Mouse (Mus musculus): ENCODE results near the gene Zdhhc5. TPM values are rescaled to one million over a fixed set of nuclear protein-coding genes. Genes with fewer than 3 reads are reported as not detected.
"Not testable (repeated sequence)": the region's sequence is repeated elsewhere in the genome, so short reads cannot be mapped to it uniquely, and the experiment has no call there.

Gene Zdhhc5
- total RNA-seq, 2 experiments from 2014 or later, result 32.6 to 42.7 TPM

- peak; percentile 43 for ATAC-seq (ENCODE audit: poor library complexity, severe bottlenecking)
Observed at GRCm38 (mm10) chr2:84735346-84735920, 20.5 kb upstream of the Zdhhc5 start.

DNA sequence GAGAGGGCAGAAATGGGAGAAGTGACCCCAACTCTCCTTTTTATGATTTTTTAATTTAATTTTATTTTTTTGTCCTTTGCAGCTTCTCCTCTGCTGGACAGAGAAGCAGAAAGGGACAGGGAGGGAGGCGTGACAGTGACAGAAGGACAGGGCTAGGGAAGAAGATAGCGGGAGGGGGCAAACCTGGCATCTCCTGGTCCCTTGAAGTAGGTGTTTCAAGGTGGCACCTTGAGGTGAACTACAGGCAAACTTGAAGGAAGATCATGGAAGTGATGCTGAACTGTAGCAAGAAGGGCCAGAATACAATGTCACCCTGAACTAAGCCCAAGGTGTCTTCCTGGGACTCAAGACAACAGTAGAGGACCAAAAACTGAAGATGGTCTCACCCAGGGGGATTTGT is 19.9 kb upstream of the Zdhhc5 start:
- ATAC-seq (ENCODE audit: poor library complexity, severe bottlenecking), result no peak

- no peak for ATAC-seq (ENCODE audit: poor library complexity, severe bottlenecking)
Observed at GRCm38 (mm10) chr2:84734351-84734864, 19.4 kb upstream of the Zdhhc5 start.

GRCm38 (mm10) chr2:84733579-84734300 is 18.8 kb upstream of the Zdhhc5 start, which contains the start of gene Ypel4:
Gene Ypel4, plus strand, starts transcription at chr2:84734058.
- peak; percentile 34 for ATAC-seq (ENCODE audit: poor library complexity, severe bottlenecking)

GRCm38 (mm10) chr2:84732394-84732793 is 17.4 kb upstream of the Zdhhc5 start:
- ATAC-seq (ENCODE audit: poor library complexity, severe bottlenecking), result no peak

DNA sequence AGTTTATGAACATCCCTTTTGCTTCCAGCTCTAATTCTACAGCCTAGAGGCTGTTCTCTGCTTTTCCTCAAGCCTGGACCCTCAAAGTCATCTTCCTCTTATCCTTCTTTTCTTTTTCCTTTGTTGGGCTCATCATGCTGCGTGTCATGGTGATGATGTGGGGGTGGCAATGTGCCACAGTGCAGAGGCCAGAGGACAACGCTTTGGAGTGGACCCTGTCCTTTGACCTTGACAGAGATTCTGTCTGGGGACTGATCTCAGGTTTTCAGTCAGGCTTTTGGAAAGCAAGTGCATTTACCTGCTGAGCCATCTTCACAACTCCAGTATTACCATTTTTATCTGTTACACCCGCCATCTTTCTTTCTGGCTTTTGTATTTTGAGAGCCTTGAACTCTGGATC is 16.2 kb upstream of the Zdhhc5 start:
- no peak for ATAC-seq (ENCODE audit: poor library complexity, severe bottlenecking)

DNA sequence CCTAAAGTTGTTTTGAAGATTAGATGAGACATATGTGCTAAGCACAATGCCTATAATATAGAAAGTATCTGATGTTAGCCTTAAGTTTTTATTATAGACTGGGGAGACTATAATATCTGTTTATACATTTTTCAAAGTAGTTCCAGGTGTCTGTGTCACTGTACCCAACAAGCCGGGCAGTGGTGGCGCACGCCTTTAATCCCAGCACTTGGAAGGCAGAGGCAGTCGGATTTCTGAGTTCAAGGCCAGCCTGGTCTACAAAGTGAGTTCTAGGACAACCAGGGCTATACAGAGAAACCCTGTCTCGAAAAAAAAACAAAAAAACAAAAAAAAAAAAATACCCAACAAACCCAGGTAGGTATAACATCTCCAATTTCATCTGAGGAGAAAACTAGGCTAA is 13.2 kb upstream of the Zdhhc5 start:
- not testable (repeated sequence) for ATAC-seq (ENCODE audit: poor library complexity, severe bottlenecking)

DNA sequence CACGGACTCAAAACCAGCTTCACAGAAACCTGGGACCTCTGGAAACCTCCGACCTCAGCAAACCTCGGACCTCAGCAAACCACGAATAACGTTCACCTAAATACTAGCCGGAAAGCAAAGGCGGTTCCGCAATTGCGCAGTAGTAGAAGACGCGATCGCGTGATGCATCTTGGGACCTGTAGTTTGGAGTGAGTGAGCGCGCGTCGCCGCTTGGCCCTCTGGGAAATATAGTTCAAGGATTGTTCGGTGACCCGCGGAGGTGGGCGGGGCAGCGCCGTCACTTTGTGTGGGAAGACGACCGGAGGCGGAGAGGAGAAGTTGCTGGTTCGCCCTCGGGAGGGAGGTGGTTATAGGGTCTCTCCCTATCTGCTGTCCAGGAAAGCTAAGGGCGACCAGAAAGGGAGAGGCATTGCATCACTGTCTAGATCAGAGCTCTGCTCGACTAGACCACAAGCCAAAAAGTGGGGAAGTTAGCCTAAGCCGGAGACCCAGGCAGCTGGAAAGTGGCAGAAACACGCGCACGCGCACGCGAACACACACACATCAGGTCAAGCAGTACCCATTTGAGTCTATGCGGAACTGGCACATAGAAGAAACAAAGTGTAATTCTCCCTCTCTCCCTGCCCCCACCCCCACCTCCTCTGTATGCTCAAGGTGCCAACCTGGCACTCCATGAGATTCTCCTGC is 12.3 kb upstream of the Zdhhc5 start, which contains the start of gene Clp1:
Clp1 (minus strand) TSS at position 179 of the 687 bp plus-strand sequence.
- peak; percentile 96 for ATAC-seq (ENCODE audit: poor library complexity, severe bottlenecking)

DNA sequence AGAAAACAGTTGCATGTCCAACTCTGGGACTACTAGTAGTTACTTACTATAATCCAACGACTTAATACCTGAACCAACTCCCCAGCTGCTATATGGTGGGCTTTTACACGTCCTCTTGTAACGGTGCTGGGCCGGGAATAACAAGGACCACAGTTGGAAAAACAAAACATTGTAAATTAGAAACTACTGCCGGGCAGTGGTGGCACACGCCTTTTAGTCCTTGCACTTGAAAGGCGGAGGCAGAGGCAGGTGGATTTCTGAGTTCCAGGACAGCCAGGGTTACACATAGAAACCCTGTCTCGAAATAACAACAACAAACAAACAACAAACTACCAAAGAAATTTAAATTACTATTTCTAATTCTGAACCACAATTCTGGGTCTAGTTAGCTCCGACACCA is 11.7 kb upstream of the Zdhhc5 start:
- ATAC-seq (ENCODE audit: poor library complexity, severe bottlenecking), result no peak

DNA sequence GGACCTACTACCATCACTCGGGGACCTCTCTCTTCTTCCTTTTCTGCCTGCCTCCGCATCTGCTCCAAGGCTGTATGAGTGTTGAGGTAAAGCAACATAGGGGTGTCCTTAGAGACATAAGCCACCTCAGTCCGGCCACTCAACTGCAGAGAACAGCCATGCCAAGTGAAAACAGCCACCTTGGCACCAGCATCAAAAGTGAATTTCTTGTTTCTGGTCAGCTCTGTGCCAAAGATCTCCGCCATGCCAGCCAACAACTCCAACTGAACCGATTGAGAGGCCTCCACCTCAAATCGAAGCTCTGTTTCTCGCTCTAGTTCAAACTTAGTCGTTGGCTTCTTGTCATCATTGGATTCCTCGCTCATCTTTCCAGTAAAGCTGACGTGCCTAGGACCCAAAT is 10.8 kb upstream of the Zdhhc5 start:
- ATAC-seq (ENCODE audit: poor library complexity, severe bottlenecking), result no peak

GRCm38 (mm10) chr2:84723856-84724255 is 8.9 kb upstream of the Zdhhc5 start:
- ATAC-seq (ENCODE audit: poor library complexity, severe bottlenecking), result no peak

- no peak for ATAC-seq (ENCODE audit: poor library complexity, severe bottlenecking)
Observed at GRCm38 (mm10) chr2:84721182-84721581, 6.2 kb upstream of the Zdhhc5 start.

GRCm38 (mm10) chr2:84720718-84721117 is 5.7 kb upstream of the Zdhhc5 start:
- ATAC-seq (ENCODE audit: poor library complexity, severe bottlenecking), result no peak

DNA sequence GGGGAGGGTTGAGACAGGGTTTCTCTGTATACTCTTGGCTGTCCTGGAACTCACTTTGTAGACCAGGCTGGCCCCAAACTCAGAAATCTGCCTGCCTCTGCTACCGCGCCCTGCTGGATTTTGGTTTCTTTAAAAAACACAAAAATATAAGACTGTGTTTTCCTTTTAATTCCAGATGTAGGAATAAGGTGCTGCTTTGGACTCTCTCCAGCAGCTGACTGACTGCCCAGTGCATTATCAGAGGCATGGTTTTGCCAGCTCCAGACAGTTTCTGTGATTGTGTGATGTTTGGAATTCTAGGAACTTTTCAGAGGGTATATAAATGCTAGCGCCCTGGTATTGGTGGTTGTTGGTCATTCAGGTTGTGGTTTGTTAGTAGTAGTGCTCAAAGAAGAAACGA is 2.4 kb upstream of the Zdhhc5 start:
- no peak for ATAC-seq (ENCODE audit: poor library complexity, severe bottlenecking)

DNA sequence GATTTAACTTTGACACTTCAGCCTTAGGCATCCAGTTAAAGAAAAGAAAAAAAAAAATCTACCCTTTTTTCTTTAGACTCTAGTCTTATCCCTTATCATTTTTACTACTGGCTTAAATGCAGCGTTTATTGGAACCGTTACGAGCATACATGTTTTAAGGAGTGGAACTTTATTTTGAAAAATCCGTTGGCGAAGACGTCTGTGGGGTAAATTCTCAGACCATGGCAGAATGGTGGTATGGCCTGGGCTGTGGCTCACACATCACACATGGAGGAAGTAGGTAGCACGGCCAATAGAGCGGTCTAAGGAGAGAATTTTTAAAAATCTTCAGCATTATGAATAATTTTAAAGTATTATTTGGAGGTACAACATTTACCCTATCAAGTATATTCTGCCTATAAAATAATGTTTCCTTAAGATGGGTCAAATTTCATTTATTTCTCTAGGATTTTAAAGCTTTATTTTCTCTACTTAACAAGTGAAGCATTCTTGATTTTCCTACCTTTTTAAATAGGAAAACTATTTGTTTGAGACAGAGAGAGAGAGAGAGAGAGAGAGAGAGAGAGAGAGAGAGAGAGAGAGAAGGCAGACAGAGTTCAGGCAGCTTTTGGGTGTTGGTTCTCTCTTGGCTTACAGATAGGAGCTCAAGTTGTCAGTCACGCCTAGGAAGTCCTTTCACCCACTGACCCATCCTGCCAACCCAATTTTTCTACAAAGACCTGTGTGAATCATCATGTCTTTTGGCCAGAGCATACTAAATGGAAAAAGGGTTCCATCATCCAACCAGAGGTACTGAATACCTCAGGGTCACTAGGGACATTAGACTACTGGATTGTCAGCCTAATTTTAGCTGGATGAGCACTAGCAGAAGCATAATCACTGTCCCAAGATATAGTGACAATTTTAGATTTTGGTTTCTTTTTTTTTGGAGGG is 1.7 kb upstream of the Zdhhc5 start:
- ATAC-seq (ENCODE audit: poor library complexity, severe bottlenecking), result no peak

- ATAC-seq (ENCODE audit: poor library complexity, severe bottlenecking), result peak; percentile 79
Observed at GRCm38 (mm10) chr2:84715562-84716361, 782 bp upstream of the Zdhhc5 start.

GRCm38 (mm10) chr2:84714422-84714810 is 564 bp downstream of the Zdhhc5 start:
- peak; percentile 0 for ATAC-seq (ENCODE audit: poor library complexity, severe bottlenecking)

DNA sequence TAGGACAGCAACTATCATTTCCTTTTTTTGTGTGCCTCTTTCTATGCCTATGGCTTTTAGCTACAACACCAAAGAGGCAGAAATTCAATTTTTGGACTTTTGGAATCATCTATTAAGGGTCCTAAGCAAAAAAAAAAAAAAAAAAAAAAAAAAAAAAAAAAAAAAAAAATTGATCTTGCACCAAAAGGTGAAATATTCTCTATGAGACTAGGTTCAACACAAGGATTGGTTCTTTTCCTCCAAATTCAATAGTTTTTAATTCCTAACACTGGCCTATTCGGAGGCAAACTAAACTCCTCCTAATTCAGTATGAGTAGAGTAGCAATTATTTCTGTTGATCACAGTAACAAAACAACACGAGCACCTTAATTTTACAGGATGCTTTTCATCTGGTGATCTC is 3.1 kb downstream of the Zdhhc5 start:
- no peak for ATAC-seq (ENCODE audit: poor library complexity, severe bottlenecking)

DNA sequence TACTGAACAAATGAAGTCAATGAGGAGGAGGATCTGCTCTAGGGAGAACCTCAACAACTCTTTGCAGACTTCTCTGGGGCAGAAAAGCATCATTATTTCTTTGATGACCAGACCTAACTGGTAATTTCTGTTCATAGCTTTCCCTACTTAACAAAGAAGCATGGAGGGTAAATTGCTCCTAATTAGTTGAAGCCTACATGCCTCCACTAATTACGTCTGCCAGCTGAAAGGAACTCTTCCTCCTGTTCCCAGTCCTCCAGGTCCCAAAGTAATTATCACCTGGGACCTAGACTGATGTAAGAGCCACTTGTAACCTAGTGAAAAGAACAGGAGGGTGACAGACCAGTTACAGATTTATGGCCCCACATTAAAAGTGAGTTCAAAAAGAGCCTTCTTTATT is 7.5 kb downstream of the Zdhhc5 start:
- ATAC-seq (ENCODE audit: poor library complexity, severe bottlenecking), result no peak

DNA sequence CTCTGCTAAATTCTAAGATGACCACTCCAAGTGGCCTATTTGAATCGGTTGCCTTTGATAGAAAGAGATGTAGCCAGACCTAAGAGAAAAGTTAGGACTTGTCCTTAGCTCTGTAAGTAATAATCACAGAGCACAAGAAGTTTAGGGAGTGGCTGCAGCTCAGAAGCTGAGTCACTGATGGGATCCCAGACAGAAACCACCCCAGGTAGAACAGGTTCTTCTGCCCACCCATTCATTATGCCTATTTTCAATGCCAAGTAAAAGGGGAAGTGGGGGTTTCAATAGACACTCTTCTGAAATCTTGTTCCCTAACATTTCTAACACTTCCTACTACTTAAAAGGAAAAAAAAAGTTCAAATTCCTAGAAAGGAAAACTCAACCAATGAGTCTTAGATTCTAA is 9.7 kb downstream of the Zdhhc5 start:
- ATAC-seq (ENCODE audit: poor library complexity, severe bottlenecking), result peak; percentile 73
